Mouse (Mus musculus) ES-CJ7 (cell line): ENCODE measurements at regions not wholly inside any gene's neighbourhood (a gene's known extent, or its start where the extent isn't known, plus 50 kb on each side); places are given as distances from the start of the nearest gene placed in this dataset.
A peak's percentile ranks its signal among the peaks of the same experiment; 100 is the strongest.

ENCODE experiments used
- DNase-seq: peaks from one replicate; pipeline ENCODE4 v3.0.0; 2011; ENCODE audit warnings: low read depth, low spot score

DNA sequence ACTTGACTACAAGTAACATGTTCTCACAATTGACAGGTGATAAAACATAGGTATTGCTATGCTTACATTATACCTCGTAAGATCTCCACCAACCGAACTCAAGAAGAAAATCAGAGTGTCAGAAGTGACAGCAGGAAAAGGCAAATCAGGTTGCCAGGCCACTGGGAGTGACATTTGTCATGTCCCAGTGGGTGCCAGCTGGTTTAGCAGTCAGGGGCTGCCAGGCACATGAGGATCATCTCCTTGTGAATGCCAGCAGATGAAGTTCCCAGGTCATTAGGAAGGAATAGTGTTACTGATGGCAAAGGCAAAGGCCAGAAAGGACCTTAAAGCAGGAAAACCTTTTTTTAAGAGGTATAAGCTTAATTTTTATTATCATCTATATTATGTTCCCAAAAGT, 1711.7 kb downstream of the Pla2g4a start:
- DNase-seq: no peak

DNA sequence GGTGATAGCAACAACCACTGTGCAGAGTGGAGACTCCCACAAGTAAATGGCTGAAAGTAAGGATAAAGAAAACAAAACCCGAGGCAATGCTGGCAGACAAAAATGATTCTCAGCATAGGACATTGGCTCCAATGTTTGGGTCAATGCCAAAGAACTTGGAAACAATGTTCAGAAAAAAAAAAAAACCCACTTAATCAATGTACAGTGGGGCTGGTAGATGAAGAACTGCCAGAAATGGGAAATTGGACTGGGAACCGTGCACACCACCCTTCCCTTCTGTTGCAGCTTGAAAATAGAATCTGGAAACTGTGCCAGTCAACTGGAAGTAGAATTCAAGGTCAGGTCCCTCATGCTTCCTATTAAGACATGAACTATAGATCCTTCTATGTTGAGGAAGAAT, 1714.4 kb downstream of the Pla2g4a start:
- no peak for DNase-seq

DNA sequence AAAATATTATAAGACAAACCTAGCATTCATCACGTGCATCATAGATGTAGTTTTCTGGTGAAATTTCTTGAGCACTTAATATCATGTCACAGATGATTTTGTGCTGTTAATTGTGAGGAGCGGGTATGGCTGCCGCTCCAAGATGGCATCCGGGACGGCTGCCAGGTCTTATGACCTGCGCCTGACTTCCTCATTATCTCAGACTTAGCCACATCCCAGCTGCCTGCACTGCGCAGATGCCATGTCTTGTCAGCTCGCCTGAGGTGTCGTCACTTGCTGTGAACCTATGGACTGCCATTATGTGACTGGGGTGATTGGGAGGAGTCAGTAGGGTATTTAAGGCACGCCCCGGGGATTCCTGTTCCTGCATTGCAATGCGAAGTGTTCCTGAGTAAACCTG, 1732.8 kb downstream of the Brinp3 start:
- DNase-seq: peak; percentile 9
